Mouse (Mus musculus) gastrocnemius, postnatal 10 days (tissue): Measurements from ENCODE around the gene Angptl2. TPM values are rescaled to one million over a fixed set of nuclear protein-coding genes. Genes with fewer than 3 reads are reported as not detected.

Source experiments
- DNase-seq: peaks from one replicate; pipeline ENCODE4 v3.0.0; 2021; ENCODE audit warnings: mixed read lengths
- total RNA-seq, 2 experiments: library from RNA; stranded (reverse); gene quantifications; 2 replicates each; pipeline ENCODE4 v1.2.3; 2021

Angptl2 gene
- total RNA-seq, 2 experiments from 2014 or later: 258 to 272 TPM

GRCm38 (mm10) chr2:33230701-33231100, 14.8 kb downstream of the Angptl2 start:
- no peak for DNase-seq

- no peak for DNase-seq
Observed at GRCm38 (mm10) chr2:33231788-33232187, 15.9 kb downstream of the Angptl2 start.

GRCm38 (mm10) chr2:33232782-33233570, 17.1 kb downstream of the Angptl2 start:
- no peak for DNase-seq

- DNase-seq: no peak
Observed at GRCm38 (mm10) chr2:33233856-33234255, 18.0 kb downstream of the Angptl2 start.

DNA sequence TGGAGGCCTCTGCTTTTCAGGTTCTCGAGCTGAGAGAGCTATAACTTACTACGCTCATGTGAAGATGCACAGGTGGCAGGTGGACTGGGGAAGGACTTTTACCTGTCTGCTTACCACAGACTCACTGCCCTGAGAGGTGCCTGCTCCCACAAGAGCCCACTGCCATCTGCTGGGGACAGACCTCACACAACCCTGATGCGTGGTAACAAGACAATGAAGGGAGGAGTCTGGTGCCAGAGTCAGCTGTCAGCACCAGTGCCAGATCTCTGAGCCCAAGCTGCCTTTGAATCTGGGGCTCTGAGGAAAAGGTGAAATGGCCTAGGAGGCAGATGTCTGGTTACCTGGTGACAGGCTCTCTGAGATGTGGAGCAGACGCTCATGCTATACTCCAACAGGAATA, 19.0 kb downstream of the Angptl2 start:
- no peak for DNase-seq

GRCm38 (mm10) chr2:33237581-33237980, 21.7 kb downstream of the Angptl2 start:
- no peak for DNase-seq

GRCm38 (mm10) chr2:33244880-33245279, 29.0 kb downstream of the Angptl2 start:
- no peak for DNase-seq

GRCm38 (mm10) chr2:33245350-33245749, 29.5 kb downstream of the Angptl2 start:
- no peak for DNase-seq

DNA sequence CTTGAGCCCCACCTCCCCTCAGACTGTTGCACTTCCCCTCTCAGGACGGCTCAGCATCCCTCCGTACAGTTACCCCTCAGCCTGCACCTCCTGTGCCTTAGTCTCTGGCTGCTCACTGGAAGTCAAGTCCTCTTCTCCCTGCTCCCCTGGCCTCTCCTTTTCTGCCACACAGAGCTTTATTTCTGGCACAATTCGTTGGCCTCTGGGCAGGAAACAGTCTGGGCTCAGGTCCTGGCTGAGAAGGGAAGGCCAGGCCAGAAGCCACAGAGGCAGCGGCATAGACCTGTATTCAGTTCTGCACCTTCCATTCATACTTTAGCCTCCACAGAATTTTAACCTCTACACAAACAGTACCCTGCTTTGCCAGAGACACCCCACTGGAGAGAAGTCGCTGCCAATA, 31.0 kb downstream of the Angptl2 start:
- no peak for DNase-seq

DNA sequence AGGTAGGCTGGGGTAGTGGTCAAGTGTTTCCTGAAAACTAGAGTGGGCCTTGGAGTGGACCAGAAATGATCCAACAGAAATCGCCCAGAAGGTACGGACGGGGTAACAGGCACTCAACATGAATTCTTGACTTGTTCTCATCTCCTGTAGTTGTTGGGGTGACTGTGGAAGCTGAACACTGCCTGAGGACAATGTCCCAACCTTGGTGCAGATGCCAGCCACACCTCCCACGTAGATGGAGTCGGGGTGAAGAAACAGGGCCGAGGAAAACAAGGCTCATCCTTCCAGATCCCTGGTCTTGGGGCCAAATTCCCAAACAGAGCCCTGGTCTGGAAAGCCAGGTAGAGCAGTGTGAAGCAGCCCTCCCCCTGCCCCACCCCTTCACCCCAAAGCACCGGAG, 32.7 kb downstream of the Angptl2 start:
- DNase-seq: no peak

DNA sequence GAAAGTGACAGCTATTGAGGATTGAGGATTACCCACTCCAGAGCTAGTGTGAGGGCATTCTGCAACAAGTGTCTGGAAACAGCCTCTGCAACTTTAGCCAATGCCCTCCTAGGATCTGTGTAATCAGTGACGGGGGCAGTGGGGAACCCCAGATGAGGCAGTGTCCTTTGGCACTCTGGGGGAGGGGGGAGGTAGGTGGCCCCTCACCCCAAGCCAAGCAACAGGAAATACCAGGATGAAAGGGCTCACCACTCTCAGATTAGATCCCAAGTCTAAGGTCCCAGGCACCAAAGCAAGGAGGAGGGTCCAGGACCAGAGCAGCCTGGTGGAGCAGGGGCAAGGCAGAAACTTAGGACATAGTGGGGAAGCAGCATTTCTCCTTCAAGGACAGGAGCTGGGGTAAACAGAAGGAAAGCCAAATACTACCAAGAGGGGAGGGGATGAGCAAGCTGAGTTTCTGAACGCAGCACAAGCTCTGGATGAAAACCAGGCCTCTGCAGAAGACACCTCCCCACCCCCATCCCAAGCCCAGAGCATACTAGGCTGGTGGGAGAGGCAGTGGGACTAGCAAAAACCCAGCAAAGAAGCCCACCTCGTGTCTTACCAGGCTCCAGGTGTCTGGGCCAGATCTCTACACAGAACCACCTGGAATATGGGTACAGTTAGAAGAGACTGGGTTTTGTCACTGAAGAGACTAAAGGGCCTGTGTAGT, 34.2 kb downstream of the Angptl2 start:
- DNase-seq: no peak

GRCm38 (mm10) chr2:33252751-33253150, 36.9 kb downstream of the Angptl2 start:
- no peak for DNase-seq

DNA sequence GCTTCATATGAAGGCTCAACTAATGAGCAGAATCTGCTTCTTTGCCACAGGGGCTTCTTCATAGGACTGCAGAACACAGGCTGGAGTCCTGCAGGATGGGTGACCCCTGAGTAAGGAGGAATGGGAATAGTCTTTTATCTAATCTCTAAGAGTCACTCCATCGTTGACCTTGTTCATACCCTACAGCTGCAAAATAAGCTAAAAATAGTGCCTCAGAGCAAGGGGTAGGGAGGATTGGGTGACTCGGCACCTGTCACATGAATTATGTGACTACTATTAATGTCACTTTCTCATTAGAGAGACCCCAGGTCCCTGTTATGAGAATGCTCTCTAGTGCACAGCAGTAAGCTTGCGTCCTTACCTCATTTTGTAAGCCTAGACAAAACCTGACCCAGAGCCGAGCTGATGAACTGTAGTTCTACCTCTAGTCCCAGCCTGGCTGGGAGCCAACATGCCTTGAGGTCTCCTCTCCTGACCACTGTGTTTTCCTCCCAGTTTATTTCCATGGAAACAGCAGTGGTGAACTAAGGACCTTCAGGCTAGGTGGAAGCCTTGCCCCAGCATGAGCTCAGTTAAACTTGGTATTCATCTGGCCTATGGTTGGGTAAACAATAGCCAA, 37.8 kb downstream of the Angptl2 start:
- peak; percentile 61 for DNase-seq

DNA sequence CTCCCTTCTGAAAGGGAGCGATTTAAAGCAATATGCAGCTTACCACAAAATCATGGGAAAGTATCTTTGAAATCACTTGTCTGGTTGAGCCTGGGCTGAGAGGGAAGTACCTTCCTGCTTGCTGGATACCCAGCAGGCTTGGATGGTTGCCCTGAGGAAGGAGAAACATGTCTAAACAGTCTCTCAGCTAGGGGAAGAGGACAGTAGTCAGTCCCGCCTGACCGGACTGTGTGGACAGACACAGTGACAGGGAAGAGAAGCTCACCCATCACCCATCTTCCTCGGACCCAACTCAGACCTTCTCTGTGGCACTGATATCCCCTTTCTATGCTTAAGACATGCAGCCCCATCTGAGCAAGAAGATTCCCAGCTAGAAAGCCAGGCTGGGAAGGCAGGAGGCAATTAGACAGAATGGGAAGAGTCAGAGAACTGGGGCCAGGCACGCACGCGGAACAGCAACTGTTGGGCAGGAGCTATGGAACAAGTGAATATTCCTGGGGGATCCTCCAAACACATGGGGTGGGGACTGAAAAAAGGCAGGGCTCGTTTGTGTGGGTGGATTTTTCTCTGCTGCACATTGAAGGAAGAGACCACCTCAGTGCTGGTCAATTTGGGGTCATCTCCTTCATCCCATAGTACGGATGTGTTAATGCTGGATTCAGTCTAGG, 38.6 kb downstream of the Angptl2 start:
- DNase-seq: peak; percentile 44

DNA sequence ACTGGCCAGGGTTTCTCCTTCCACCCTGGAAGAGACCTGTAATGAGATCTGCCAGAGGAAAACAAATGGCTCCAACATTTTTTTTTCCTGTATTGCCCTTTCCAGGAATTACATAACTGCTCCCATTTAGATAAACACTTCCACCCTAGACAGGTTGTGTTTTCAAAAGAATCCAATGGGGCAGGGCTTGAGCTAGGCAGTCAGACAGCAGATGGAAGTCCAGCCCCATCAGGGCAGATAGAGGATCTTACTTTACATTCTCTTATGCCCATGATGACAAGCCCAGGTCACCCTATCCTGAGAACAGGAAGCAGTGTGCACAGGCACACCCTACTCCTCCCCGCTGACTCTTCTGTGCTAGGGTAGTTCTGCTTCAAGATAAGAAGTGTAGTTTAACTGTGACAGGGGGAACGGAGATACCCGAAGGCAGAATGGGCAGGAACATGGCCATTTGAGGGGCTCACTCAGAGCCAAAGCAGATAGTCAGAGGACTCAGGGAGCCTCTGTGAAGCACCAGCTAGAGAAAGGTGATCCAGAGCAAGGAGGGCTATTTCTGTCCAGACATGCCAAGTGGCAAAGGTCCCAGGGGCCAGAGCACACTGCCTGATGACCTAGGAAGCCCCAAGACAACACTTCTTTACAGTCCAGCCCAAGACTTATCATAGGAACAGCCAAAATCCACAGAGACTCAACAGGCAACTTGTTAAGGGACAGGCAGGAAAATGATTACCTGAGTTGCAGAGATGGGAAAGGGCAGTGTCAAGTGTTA, 41.1 kb downstream of the Angptl2 start:
- DNase-seq: no peak

GRCm38 (mm10) chr2:33260772-33261171, 44.9 kb downstream of the Angptl2 start:
- no peak for DNase-seq

GRCm38 (mm10) chr2:33261475-33261874, 45.6 kb downstream of the Angptl2 start:
- DNase-seq: no peak

DNA sequence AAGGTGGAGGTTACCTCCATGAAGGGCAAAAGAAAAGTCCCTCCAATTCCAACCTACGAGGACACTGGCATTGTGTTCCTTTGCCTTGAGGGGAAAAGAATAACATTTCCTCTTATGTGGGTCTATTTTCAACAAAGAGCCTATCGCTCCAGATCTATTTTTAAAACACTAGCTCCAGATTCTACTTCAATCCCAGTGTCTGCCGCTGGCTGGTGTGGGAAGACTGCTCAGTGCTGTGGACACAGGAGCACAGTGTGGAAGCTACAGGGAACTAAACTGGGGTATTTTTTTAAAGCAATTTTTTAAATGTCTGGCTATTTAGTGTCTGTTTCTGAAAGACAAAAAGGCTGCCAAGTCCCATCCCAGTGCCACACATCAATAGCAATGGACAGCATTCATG, 49.9 kb downstream of the Angptl2 start:
- DNase-seq: no peak

- DNase-seq: no peak
Observed at GRCm38 (mm10) chr2:33267075-33267474, 51.2 kb downstream of the Angptl2 start.

DNA sequence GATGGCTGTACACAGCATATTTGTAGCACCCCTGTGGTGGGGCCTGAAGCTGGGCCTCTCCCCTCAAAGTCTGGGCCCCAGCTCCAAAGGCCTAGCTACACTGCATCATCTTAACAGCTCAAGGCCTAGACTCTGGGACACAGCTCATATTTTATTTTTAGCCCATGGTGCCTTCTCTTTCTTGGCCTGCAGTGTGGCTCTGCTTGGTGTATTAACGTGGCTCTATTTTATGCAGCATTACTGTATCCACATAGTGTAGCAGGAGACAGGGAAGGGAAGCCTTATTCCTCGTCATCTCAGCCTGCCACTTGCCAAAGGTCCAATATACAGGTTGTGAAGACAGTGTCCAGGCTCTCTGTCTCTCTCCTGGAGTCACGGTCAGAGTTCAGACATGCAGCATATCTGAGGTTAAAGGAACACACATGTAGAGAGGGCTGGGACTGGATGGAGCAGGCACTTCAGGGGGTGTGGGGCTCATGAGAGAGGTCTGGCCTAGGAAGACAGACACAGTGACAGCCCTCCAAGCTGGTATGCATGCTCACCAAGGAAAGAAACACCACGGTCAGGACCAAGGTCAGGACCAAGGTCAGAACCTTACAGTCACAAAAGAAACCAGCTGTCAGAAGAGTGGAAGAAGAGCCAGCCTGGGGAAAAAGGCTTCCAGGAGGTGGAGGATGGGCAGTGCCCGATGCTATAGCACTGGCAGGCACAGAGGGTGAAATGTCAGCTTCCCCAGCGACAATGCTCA, 52.7 kb downstream of the Angptl2 start:
- no peak for DNase-seq

GRCm38 (mm10) chr2:33269132-33269493, 53.2 kb downstream of the Angptl2 start:
- no peak for DNase-seq
